9 mouse cellular contexts compared by ENCODE assay signal in genomic region chr11:117118721-117119321, GRCm38 (mm10). TPM values are rescaled to one million over a fixed set of nuclear protein-coding genes. Genes with fewer than 3 reads are reported as not detected.
DNase-seq lines count a peak whose midpoint lies in the region; ATAC-seq and TF ChIP-seq lines count a peak whose summit lies in the region.
"Had no signal": no experiment of that assay in that cellular context is flagged by ENCODE, and none has a peak within 500 bp of the region (broad histone marks: within the 10 kb centered on the region; RNA-seq: fewer than 3 reads in every experiment).

No protein-coding gene starts in this region.

- no peak for TF ChIP-seq POLR2A in small intestine, adult 2 months (IDR thresholded peaks at IDR 0.05; ENCODE audit: low read depth, low read length)

- no peak overlapping the region for H3K9ac ChIP-seq in lung, postnatal 0 days (replicated peaks; ENCODE audit: low read depth)
- 0 out of 2 replicates have a peak overlapping the region, but pooled peaks have one; percentile 14 for H3K9ac ChIP-seq in hindbrain, embryonic 14.5 days

- 53% methylated on average over 9 of the region's 11 CpGs for WGBS in lung, postnatal 0 days
- WGBS in hindbrain, embryonic 14.5 days = 35% methylated on average over 11 of the region's 11 CpGs
- WGBS in small intestine, adult 2 months = 48% methylated on average over 11 of the region's 11 CpGs

- H3K27ac ChIP-seq in lung, postnatal 0 days (ENCODE audit: low read length) = peak overlapping the region; percentile 62; the same call in 1 of the 2 replicates
- no peak overlapping the region; the same call in 1 of the 2 replicates for H3K27ac ChIP-seq in hindbrain, embryonic 14.5 days
- 0 out of 2 replicates have a peak overlapping the region, but pooled peaks have one; percentile 4 for H3K27ac ChIP-seq in small intestine, adult 2 months (ENCODE audit: insufficient read depth, low read depth, low read length)

- no peaks in the 10 kb centered on the region for H3K9me3 ChIP-seq in lung, postnatal 0 days (ENCODE audit: low read length)
- no peaks in the 10 kb centered on the region for H3K9me3 ChIP-seq in hindbrain, embryonic 14.5 days (ENCODE audit: control insufficient read depth, low read length)

- peaks cover 14% of the 10 kb centered on the region; the same call in 1 of the 2 replicates for H3K36me3 ChIP-seq in lung, postnatal 0 days (ENCODE audit: insufficient read depth, low read length)
- peaks cover 9% of the 10 kb centered on the region for H3K36me3 ChIP-seq in hindbrain, embryonic 14.5 days (replicated peaks; ENCODE audit: control insufficient read depth, insufficient read depth)
- H3K36me3 ChIP-seq in small intestine, adult 2 months (ENCODE audit: control insufficient read depth, insufficient read depth, low read length) = peaks cover 14% of the 10 kb centered on the region

- ATAC-seq in lung, postnatal 0 days = no peak
- ATAC-seq in hindbrain, embryonic 14.5 days (ENCODE audit: low FRiP score) = no peak

- TF ChIP-seq CTCF in lung, postnatal 0 days (IDR thresholded peaks at IDR 0.05) = no peak
- no peak for TF ChIP-seq CTCF in small intestine, adult 2 months (IDR thresholded peaks at IDR 0.05; ENCODE audit: extremely low read depth, insufficient read length, insufficient replicate concordance, low read depth, low read length)

- peak; percentile 45 to 54 for DNase-seq in adrenal gland, adult (ENCODE audit: inconsistent age in 2 of 2, low spot score in 1 of 2)
- no peak for DNase-seq in adrenal gland, adult 8-10 months
- DNase-seq in lung, postnatal 0 days (ENCODE audit: low spot score) = no peak
- DNase-seq in lung, adult 18-20 months = no peak
- no peak for DNase-seq in hindbrain, embryonic 14.5 days (ENCODE audit: low spot score)
- no peak for DNase-seq in T-cell, adult 2 months (ENCODE audit: low spot score)
- no peak for DNase-seq in ovary, postnatal 36 days (ENCODE audit: low spot score)

- 0 out of 2 replicates have a peak overlapping the region, but pooled peaks have one; percentile 11 for H3K4me2 ChIP-seq in lung, postnatal 0 days (replicated peaks; ENCODE audit: low read depth, low read length)
- 0 out of 2 replicates have a peak overlapping the region, but pooled peaks have one; percentile 19 for H3K4me2 ChIP-seq in hindbrain, embryonic 14.5 days (replicated peaks)

- no peak for TF ChIP-seq EP300 in lung, postnatal 0 days (IDR thresholded peaks at IDR 0.05)

- no peak overlapping the region for H3K4me3 ChIP-seq in lung, postnatal 0 days (ENCODE audit: low read depth, low read length)
- H3K4me3 ChIP-seq in hindbrain, embryonic 14.5 days (replicated peaks; ENCODE audit: low read length) = no peak overlapping the region
- no peak overlapping the region for H3K4me3 ChIP-seq in small intestine, adult 2 months (ENCODE audit: low read depth, low read length)
- H3K4me3 ChIP-seq: erythroblast, embryonic 14.5 days had no signal

- H3K27me3 ChIP-seq in lung, postnatal 0 days (replicated peaks; ENCODE audit: insufficient read depth, low read length) = no peaks in the 10 kb centered on the region
- H3K27me3 ChIP-seq in hindbrain, embryonic 14.5 days (ENCODE audit: control insufficient read depth, insufficient read depth, low read length) = no peaks in the 10 kb centered on the region
- no peaks in the 10 kb centered on the region for H3K27me3 ChIP-seq in small intestine, adult 2 months (ENCODE audit: control insufficient read depth, insufficient read depth, low read length)

- peaks cover 45% of the 10 kb centered on the region for H3K4me1 ChIP-seq in lung, postnatal 0 days (ENCODE audit: insufficient read depth, low read depth, low read length)
- peaks cover 71% of the 10 kb centered on the region for H3K4me1 ChIP-seq in hindbrain, embryonic 14.5 days (replicated peaks; ENCODE audit: control insufficient read depth, insufficient read depth, low read length)
- H3K4me1 ChIP-seq in small intestine, adult 2 months (ENCODE audit: control insufficient read depth, insufficient read depth, insufficient read length, low read length) = peaks cover 28% of the 10 kb centered on the region

RNA-seq across cellular contexts. Expression of gene Sec14l1, which starts 3.9 kb away (rescaled TPM):
- 100 to 1,000 TPM; 138 to 170 (median 166) TPM for total RNA-seq in adrenal gland, adult 8-10 months (2022)
- 62.2 and 62.4 TPM in 2 replicates for polyA plus RNA-seq in lung, postnatal 0 days (2015; fragmentation: Nextera tagmentation; extraction: Ambion mirVana)
- polyA plus RNA-seq in hindbrain, embryonic 14.5 days (2014; fragmentation: Nextera tagmentation; extraction: Ambion mirVana) = 41.2 and 41.9 TPM in 2 replicates
- 32.6 and 49.2 TPM in 2 replicates for polyA plus RNA-seq in small intestine, adult 2 months (2012; rRNA removed)

Comparison
In these comparisons a context has a peak if more than half of its experiments do, and no peak if none do; other contexts are left out.
1. DNase-seq: peak in adrenal gland, adult (2 of 2); none in adrenal gland, adult 8-10 months (single experiment), lung, postnatal 0 days (single experiment), lung, adult 18-20 months (0 of 2), hindbrain, embryonic 14.5 days (single experiment), T-cell, adult 2 months (single experiment) and ovary, postnatal 36 days (single experiment).